Mouse (Mus musculus): Measurements from ENCODE around the gene Ace3.
A peak's percentile ranks its signal among the peaks of the same experiment; 100 is the strongest.

Ace3 gene

DNA sequence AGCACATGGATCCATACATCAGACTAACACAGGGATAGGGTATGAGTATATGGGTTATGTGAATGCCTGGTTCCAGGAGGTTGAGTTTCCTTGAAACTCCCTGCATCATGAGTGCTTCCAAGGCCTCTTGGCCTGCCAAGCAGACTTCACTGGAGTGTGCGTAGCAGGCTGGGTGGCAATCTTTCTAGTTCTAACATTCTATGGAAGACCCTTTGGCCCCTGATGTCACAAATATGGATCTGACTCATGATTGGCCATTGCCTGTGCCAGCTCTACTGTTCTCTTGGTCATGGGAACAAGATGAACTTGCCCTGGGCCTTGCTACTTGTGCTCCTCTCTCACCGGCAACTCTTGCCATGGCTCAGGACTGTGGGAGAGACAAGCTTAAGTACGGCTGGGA lies at the start of gene Ace3:
Gene Ace3, plus strand, starts transcription at position 301 of the 400 bp plus-strand sequence.
- DNase-seq (ENCODE audit: low spot score), result no peak

DNA sequence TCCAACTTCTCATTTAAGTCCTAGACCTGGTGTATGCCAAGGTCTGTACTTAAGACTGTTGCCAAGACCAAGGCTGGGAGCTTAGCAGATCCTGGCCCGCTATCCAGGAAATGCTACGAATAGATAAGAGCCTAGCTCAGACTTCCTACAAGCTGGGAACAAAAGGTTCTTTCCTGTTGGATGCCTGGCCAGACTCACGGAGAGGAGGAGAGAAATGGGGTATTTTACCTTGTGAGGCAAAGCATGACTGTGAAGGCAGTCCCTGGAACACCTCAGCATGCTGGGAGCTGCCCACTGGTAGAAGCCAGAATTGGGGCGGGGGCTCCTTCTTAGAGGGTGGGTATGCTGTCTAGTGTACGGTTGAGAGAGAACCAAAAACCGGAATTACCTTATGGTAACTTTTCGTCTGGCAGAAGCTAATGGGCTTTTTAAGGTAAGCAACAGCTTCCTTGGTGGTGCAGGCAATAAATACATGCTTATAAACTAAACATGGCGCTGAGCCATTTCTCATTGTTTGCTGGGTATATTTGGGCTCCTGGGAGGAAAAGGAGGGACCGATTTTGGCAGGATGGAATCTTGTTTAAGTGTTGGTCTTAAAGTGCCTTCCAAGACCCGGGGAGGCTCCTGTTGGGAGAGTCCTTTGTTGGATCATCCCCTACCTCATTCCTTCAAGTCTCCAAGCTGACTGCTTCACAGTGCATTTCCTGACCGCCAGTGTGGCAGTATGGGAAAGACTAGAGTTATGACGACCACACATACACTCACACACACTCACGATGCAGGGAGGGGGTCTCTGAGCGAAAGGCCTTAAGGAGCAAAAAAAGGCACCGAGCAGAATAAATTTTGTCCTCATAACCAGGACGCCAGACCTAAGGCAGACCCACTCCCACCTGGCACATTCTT lies 49.5 kb upstream of the Ace3 start:
- peak; percentile 21 for DNase-seq (ENCODE audit: low spot score)

DNA sequence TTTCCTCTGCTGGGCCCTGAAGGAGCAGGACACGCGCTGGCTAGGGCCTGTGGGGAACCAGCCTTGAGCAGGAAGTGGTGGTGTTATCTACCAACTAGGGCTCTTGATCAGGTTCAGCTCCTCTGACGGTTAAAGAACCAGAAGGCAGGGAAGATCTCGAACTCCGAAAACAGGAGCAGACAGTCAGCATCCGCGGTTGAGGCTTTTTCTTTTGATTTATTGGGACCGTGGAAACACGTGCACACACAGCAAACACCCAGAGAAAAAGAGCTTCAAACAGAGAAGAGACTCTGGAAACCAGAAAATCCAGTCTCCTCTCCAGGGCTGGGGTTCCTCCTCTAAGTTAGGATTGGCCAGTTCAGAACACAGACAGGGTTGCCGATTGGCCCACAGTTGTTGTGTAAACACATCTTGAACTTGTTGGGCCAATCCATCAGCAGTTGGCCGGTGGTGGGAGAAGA lies 47.8 kb upstream of the Ace3 start:
- peak; percentile 42 for DNase-seq (ENCODE audit: low spot score)

DNA sequence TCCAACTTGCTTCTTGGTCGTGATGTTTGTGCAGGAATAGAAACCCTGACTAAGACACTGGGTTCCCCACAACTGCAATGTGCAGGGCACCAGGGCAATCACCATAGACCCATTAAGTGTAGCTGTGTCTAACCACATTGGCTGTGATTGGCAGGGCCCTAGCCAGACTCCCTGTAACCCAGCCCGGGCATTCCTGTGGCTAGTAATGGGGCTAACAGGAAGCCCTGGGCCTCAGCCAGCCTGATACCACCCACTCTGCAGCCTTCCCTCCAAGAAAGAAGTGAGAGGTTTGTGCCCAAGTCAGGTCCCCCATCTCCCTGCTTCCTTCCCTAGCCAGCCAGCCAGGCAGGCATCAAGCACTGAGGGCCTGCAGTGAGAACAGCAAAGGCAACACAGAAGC lies 46.2 kb upstream of the Ace3 start:
- no peak for DNase-seq (ENCODE audit: low spot score)

DNA sequence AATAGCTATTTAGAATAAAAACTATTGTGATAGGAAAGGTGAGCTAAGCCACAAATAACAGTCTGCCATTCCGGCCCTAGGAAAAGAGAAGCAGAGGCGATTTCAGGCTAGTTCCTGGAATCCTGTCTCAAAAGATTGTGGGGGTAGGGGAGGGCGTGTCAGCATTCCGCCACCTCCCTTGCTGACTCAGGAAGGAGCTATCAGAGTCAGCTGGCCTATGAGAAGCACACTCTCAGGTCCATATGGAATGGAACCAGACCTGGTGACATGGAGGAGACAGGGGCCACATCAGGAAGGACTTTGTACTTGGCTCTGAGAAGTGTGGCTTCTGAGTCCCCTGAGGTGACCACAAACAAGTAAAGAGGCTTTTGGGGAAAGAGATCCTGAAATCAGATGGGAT lies 44.0 kb upstream of the Ace3 start:
- DNase-seq (ENCODE audit: low spot score), result no peak

DNA sequence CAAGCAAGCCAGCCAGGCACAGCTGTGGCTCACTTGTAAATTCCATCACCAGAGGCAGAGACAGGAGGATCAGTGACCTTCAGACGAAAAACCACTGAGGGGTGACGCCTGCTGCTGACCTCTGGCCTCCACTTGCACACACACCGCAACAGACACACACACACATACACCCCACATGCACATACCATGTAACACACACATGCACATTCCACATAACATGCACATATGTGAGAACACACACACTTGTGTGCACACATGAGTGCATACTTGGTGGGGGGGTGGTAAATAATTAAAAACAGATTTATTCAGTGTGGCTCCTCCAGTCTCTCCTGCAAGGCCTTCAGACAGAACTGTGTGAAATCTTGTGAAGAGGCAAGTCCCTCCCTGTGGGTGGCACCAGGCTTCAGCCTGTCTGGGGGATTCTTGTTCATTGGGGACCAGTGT lies 42.9 kb upstream of the Ace3 start:
- peak; percentile 38 for DNase-seq (ENCODE audit: low spot score)

DNA sequence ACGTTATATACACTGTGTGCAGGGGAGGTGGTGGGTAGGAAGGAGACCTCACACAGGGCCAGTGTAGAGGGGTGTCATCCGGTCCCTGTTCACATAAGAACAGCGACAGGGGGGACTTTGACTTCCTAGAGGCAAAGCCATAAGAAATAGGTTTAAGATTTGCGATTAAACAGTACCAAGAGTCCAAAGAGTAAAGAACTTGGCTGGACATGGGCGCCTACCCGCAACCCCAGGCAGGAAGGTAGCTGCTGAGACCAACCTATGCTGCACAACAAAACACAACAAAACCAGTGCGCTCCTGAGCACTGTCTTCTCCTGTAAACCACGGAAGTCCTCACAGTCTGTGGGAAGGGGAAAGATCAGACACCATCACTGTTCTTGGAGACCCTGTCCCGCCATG lies 42.4 kb upstream of the Ace3 start:
- DNase-seq (ENCODE audit: low spot score), result no peak

DNA sequence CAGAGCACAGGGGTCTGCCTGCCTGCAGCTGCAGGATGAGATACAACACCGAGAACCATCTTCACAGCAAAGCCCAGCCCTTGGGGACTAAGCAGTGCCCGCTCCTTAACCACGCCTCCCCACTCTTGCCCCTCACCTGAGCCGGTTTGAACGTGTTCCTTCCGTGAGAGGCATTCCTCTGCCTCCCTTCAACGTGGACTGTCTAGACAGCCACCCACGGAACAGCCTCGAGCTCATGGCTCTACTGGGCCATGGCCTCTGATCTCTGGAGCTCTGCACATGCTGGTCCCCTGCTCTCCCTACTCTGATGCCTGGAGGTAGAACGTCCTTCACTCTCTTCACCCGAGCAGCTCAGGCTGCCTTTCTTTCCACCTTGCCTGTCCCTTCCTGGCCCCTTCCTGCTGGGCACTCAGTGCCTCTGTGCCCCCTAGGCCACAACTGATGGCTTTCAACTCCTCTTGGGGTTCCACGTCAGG lies 41.5 kb upstream of the Ace3 start, which contains the start of gene Cyb561:
Gene Cyb561, minus strand, starts transcription at position 426 of the 476 bp plus-strand sequence.
- no peak for DNase-seq (ENCODE audit: low spot score)

DNA sequence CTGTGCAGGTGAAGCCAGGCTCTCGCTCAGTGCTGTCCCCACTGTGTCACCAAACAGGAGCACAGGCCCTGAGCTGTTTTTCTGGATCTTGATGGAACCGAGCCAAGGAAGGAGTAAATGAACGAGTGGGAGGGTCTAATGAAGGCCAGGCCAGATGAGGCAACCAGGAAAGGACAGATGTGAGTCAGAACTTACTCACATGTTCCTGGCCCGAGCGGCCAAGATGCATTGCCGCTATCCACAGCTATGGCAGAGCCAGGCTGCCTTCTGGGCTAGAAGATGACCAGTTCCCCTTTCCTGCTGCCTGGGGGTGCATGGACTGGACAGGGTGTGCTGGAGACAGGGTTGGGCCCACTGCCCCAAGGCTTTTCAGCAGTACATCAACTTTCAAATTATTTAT lies 41.1 kb upstream of the Ace3 start:
- no peak for DNase-seq (ENCODE audit: low spot score)

DNA sequence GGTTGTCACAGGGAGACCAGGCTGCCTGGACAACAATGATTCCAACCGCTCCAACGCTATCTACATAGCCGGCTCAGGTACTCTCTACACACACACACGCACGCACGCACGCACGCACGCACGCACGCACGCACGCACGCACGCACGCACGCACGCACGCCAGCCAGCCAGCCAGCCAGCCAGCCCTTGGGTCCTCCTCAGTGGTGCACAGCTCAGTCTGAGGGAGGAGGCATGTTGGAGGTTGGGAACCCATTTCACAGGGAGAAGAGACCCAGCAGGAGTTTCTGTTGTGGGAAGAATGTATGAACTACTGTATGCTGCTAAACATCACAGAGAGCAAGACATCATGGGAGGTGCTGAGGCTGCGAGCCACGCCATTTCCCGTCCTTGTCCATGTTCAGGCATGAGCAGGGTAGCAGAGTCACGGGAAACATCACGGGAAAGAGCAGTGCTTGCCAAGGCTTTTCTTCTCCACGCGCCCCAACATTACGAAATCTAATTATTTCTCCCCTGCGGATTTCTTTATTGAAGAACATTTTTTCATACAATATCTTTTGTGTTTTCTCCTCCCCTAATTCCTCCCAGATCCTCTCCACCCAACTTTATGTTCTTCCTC lies 38.6 kb upstream of the Ace3 start:
- no peak for DNase-seq (ENCODE audit: low spot score)

DNA sequence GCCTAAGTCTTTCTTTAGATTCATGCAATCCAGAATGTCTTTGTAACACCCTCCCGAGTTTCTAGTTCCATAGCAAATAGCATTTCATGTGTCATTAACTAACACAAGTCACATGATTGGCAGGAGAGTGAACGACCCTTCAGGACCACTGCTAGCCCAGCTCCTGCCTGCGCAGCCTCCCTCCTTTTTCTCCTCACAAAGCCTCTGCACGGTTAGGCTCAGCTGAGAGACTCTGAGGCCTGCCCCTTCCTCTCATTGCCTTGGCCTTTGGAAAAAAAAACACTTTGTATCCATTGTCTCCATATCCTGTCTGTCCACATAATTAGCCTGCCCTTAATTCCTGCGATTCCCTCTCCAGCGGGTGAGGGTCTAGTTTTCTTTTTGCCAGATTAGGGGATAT lies 37.0 kb upstream of the Ace3 start:
- no peak for DNase-seq (ENCODE audit: low spot score)

DNA sequence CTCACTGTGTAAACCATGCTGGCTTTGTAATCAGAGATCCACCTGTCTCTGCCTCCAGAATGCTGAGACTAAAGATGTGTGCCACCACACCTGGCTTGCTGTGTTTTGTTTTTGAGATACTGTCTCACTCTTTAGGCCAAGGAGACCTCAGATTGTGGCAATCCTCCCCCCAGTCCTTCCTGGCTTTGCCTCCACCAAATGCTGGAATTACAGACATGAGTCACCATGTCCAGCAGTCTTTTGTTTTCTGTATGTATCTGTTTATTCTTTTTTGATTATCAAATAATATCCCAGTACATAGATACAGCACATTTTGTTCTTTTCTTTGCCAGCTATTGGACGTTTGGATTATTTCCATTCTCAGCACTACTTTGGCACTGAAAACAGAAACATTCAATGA lies 35.9 kb upstream of the Ace3 start:
- DNase-seq (ENCODE audit: low spot score), result no peak

DNA sequence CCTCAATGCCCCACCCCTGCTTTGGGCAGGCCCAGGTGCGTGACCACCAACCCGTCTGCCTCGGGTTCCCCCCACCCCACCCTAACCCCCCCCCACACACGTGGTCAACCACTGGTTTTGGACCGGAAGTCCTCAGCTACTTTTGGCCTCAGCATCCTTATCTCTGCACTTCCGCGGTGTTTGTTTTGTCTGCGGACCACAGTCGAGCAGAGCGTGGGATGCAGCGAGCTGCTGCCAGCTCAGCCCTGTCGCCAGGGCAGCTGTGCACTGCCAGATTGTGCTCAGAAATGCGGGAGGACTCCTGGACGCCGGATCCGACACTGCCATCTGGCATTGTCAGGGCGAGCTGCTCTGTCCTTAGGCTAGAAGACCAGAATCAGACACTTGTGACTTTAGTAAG lies 35.1 kb upstream of the Ace3 start:
- no peak for DNase-seq (ENCODE audit: low spot score)

DNA sequence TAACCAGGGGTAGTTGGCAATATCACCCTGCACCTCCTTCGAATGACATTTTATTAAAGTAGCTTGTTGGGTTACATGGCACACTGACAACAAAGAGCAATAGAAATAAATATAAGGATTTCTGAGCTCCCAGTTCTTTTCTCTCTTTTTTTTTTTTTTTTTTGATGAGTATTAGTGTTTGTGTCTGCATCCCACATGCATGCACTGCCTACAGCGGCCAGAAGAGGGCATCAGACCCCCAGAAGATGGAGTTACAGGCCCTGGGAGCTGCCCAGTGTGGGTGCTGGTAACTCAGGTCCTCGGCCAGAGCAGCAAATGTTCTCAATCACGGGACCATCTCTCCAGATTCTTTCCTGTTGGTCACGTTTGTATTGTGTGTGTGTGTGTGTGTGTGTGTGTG lies 29.8 kb upstream of the Ace3 start:
- DNase-seq (ENCODE audit: low spot score), result no peak

DNA sequence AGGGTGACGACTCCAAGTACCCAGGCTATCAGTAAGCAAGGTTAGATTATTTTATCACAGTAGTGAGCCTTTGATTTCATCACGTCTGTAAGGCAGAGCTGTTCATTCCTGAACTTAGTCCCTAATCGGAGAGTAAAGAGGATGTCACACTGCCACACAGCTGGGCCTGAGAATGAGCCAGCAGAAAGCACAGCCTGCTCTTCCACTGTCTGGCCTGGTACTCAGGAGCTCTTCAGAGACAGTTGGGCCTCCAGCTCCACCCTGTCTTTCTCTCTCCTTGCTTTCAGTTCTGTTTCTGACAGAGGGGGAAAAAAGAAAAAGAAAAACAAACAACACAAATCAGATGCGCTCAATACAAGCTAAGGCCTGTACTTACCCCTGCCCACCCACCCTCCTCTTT lies 28.2 kb upstream of the Ace3 start:
- no peak for DNase-seq (ENCODE audit: low spot score)

DNA sequence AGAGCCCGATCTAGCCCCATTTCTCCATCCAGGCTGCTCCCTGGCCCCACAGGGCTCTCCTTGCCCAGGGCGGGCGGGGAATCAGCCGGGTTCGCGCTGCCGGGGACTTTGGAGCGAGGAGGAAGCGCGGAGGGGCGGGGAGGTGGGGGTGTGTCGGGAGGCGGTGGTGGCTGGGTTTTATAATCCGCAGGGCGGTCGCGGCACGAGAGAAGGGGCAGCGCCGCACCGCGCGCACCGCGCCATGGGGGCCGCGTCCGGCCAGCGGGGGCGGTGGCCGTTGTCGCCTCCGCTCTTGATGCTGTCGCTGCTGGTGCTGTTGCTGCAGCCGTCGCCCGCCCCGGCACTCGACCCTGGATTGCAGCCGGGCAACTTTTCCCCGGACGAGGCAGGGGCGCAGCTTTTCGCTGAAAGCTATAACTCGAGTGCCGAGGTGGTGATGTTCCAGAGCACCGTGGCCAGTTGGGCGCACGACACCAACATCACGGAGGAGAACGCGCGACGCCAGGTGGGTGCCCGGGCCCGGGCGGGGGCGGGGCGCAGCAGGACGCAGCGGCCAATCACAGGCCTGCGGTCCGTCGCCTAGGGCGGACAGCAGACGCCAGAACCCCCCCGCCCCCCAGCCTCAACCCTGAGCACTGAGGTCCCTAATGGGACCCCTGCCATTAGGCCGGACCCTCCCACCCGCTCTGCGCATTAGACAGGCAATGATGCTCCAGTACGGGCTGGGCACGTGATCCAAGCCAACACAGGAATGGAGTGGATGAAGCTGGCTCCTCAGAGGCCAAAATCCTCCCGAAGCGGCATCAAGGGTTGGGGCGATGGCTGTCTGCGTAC lies 26.5 kb upstream of the Ace3 start, which contains the start of gene Ace:
Gene Ace, plus strand, starts transcription at position 205 of the 834 bp plus-strand sequence.
- DNase-seq (ENCODE audit: low spot score), result peak; percentile 39

DNA sequence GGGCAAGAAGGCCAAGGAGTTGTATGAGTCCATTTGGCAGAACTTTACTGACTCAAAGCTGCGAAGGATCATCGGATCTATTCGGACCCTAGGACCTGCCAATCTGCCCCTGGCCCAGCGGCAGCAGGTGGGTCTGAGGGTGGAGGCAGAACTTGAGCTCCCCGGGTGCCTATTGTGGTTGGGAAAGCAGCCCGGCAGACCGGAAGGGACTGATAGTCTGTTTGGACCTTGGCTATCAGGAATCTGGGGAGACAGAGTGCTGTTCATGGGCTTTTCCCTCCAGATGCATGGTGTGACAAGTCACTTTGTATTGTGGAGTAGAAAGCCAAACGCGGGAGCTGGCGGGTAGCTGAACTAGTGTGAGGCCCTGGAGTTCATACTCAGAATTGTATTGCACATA lies 25.5 kb upstream of the Ace3 start:
- no peak for DNase-seq (ENCODE audit: low spot score)

DNA sequence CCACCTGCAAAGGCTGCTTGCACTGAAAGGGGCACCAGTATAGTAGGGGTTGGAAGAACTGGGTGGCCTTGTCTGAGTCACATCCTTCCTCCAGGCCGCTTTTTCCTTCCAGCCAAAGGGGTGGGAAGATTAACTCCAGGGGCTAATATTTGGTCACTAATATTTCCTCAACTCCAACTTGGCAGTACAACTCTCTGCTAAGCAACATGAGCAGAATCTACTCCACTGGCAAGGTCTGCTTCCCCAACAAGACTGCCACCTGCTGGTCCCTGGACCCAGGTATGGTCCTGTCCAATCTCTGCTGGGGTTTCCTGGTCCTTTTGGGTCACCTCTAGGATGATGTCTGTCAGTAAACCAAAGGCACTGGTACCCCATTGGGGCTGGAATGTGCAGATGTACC lies 25.0 kb upstream of the Ace3 start:
- DNase-seq (ENCODE audit: low spot score), result peak; percentile 27

DNA sequence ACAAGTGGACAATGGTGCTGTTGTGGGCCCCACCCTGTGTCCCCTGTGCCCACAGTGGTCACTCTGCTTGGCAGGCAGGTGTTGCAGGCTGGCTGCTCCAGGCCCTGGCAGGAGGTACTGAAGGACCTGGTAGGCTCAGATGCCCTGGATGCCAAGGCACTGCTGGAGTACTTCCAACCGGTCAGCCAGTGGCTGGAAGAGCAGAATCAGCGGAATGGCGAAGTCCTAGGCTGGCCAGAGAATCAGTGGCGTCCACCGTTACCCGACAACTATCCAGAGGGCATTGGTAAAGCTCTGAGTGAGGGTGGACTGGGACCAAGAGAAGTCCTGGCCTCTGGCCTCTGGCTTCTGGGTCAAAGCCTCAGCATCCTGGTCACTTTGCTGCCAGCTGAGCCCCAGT lies 19.9 kb upstream of the Ace3 start:
- DNase-seq (ENCODE audit: low spot score), result no peak

DNA sequence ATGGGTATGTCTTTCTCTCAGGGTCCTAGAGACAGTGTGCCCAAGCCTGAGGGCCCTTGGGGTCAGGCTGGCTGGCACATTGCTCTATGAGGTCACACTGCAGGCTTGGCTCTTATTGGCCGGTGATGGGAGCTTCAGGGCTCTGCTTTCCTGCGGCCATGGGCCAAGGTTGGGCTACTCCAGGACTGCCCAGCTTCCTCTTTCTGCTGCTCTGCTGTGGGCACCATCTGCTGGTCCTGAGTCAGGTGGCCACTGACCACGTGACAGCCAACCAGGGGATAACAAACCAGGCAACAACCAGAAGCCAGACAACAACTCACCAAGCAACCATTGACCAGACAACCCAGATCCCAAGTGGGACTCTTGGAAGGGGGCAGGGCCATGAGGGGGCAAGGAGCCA lies 19.4 kb upstream of the Ace3 start:
- no peak for DNase-seq (ENCODE audit: low spot score)

DNA sequence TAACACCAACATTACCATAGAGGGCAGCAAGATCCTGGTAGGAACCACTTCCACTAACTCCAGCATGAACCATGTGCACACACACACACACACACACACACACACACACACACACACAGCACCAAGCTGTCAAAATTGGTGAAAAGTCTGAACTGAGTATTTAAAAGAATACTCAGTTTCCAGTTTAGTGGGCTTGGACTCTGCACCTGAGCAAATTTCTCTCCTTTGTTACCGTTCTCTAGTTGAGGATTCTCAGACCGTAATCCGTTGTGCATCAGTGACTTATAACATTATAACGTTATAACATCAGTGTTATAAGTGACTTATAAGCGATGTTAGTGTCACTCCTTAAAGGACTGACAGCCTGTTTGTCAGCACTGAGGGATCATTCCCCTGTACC lies 18.8 kb upstream of the Ace3 start:
- no peak for DNase-seq (ENCODE audit: low spot score)

DNA sequence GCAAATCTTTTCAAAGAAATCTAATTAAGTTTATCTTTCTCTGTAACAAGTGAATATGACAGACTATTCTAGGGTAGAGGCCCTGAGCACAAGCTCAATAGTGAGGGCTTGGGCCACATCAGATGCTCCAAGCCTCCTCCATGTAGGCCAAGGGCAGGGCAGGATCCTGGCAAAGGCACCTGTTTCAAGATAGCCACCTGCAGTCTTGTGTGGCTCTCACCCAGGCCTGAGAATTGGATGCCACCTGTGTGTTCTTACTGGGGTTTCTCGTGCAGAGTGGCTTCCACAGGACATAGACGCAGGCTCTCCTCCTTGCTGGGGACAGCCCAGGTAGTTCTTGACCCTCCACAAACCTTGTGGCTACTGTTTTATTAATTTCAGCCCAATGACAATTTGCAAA lies 16.2 kb upstream of the Ace3 start:
- no peak for DNase-seq (ENCODE audit: low spot score)

Data from embryo, embryonic 10.5 days (tissue).